Mouse (Mus musculus) erythroblast, embryonic 14.5 days (primary cell): ENCODE measurements at regions not wholly inside any gene's neighbourhood (a gene's known extent, or its start where the extent isn't known, plus 50 kb on each side); places are given as distances from the start of the nearest gene placed in this dataset.

Source experiments
- GATA1 ChIP-seq: IDR thresholded peaks from 2 replicates; pipeline ENCODE4 v1.6.1; 2012; ENCODE audit warnings: low read length, inconsistent platforms, mixed read lengths
- TAL1 ChIP-seq: IDR thresholded peaks from 3 replicates; pipeline ENCODE4 v1.6.1; 2012; ENCODE audit warnings: low read length, inconsistent platforms, mixed read lengths

DNA sequence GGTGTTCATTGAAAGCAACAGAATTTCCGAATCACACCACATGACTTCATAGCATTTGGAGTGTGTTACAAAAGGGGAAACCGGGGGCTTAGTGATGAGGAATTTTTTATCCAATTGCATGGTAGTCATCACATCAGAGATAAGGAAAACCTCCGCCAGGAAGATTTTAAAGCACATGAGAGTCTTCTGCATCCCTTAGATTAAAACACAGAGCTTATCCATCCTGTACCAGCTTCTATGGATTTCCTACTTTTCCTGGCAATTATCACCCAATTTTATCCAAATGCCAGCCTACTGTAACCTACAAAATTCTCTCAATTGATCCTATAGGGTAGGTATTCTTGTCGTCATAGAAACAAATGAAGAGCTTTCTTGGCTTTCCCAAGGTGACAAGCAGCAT is 1718.6 kb upstream of the Gm7489 start:
- no peak for TF ChIP-seq GATA1
- peak; percentile 30; the same call in 2 of the 3 replicates for TF ChIP-seq TAL1
